Mouse (Mus musculus) kidney, postnatal 36 days (tissue): ENCODE measurements around the gene Gm20388.

Experiments used
- DNase-seq, 2 experiments: peaks; one replicate each; pipeline ENCODE4 v3.0.0; 2021 to 2022; ENCODE audit warnings: mixed read lengths in 2 of 2

Gene Gm20388

DNA sequence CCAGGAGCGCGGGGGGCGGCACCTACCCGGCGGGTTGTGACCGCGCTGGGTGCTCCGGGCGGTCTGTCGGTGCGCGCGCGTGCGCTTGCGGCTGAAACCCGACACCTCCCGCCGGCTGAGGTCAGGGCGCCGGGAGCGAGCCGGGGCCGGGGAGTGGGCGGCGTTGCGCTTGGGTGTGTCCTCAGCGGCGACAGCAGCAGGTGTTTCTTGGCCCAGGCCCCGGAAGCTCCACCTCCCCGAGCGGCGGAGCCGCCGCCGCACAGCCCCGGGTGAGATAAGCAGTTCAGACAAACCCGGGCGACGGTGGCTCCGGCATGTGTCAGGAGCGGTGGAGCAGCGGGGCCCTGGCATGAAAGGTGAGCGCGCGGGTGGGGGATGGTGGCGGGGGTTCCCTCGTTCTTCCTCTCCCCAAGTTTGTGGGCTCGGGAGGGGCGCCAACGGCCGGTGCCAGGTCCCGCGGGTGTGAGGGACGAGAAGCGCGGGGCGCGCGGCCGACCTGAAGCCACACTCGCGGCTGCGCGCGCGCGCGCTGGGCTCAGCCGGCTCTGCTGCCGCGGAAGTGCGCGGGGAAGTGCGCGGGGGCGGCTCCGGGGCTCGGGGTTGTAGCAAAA lies 626.7 kb downstream of the Gm20388 start:
- DNase-seq: peak; percentile 90

DNA sequence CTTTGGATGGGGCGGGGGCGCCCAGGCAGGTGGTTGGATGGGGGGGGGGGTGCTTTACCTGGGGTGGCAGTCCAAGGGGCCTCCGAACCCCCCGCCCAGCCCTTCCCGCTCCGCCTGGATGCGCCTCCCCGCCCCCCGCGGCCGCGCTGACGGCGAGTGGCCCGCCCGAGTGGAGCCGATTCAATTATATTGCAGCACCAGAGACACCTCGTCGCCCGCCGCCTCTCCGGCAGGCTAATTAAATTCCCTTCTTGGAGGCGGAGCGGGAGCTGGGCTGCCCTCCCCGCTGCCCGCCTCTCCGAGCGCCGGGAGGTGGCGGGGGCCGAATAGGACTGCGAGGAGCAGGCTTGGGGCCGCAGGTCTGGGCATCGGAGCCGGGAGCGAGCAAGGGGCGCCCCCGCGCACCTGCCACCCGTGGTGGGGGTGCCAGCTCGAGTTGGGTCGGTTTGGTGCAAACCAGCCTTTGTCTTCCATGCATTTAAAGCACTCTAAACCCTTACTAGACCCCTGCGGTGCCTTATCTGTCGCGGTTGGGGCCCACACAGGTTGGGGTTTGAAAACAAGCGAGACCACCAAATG lies 627.3 kb downstream of the Gm20388 start:
- peak; percentile 79 to 81 for DNase-seq

DNA sequence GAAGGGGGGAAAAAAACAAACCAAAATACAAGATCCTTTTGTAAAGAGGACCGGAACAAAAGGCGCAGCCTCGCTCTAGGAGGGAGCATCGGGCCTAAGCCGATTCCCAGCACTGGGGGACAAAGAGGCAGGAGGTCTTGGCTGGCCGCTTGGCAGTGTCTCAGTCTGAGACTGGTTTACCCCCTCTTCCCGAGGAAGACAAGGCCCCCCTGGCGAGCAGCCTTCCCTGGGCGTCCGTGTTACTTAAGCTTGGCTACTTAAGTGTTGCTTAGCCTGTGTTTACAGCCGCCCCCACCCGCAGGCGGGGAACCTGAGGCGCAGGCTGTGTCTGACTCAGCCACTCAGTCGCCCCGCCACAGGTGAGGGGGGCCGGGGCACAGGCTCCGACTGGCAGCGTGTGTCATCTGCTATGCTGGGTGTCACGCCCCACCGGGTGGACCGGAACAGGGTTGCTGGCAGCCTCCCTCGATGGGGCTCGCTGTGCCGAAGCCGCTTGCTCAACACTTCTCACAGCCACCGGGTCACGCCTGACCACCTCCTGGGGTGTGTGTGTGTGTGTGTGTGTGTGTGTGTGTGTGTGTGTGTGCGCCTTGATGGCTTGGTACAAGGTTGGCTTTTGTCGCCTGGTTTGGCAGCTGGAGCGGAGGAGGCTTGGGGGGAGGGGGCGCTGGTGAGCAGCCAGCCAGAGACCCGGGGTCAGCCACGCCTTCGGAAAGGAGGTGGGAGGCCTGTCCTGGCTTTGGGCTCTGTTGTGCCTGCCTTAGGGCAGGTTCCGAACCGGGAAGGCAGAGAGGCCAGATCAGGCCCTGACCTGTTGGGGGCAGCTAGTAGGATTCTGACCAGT lies 628.0 kb downstream of the Gm20388 start:
- DNase-seq: peak; percentile 94 to 95

DNA sequence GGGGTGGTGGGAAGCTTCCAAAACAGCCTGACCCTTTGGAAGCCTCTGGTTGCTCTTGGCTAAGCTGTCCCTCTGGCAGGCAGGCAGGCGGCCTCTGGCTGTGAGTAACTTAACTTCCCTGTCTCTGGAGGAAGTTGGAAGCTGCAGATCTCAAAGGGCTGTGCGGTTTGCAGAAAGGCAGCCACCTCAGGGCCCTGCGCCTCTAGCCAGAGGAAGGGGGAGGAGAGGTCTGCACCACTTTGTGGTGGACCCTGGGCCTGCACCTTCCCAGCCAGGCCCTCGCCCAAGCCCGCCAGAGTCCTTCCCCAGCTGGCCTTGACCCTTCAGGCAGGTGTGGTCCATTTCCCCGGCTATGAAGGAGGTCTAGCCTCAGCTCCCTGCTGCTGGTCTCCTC lies 628.7 kb downstream of the Gm20388 start:
- peak in 1 of 2 experiments; percentile 49 for DNase-seq

- DNase-seq: peak; percentile 54 to 57
Measured at GRCm38 (mm10) chr8:120539775-120540625, 629.4 kb downstream of the Gm20388 start.

DNA sequence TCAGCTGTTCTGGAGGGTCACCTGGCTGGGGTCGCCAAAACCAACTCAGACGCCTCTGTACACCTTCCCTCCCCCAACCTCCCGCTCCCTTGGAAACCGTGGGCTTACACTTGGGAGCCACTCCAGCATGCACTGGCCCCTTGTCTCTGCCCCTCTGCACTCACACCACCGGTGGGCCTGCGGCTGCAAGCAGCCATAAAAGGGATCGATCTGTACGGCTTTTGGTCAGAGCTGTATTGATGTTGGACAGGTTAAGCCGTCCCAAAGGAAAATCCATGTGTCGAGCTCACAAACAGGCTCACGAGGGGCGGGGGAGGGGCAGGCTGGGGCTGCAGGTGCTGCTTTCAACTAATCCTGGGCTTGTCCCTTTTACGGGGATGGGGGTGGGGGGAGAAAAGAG lies 632.4 kb downstream of the Gm20388 start:
- no peak for DNase-seq

DNA sequence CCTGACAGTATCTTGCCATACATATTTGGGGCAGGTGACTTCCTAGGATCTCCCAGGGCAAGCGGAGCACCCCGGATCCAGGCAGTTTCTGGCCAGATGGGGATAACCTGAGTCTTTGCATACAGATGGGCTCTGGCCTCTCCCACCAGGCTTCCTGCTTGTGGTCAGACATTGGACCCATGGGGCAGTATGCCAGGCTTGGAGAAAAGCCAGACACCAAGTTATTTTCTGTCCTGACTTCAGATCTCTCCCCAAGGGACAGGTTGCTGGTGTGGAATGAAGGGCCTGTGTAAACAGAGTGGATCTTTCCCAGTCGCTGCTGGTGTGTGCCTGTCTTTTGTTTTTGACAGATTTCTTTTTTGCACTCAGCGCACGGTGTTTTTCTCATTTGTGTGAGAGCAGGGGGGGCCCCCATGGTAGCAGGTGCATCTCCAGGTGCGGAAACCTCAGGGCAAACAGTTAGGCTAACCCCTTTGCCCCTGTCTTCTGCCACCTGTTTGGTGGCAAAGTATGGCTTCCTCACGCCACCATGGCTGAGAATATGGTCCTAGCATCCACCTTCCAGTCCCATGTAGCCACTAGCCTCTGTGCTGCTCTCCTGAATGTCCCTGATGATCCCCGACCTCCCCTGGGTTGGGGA lies 632.9 kb downstream of the Gm20388 start:
- DNase-seq: peak; percentile 94 to 95

- DNase-seq: peak; percentile 50 to 71
Measured at GRCm38 (mm10) chr8:120544155-120544554, 633.5 kb downstream of the Gm20388 start.

DNA sequence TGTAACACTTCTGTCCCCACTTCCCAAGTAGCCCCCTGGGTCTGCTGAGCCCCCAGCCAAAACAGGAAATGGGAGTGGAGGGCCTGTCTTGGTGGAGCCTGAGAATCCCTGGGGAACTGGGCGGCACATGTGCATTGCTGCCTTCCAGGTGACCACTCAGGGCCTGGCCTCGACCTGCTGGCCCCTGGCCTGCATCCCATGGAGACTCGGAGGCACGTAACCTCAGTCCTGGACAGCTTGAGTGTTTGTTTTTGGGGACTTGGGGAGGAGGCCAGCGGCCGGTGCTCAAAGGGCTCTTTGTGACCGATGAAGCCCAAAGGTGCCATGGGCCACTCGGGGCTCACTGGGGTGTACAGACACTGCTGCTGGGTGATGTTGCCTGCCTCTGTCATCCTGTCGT lies 636.9 kb downstream of the Gm20388 start:
- peak in 1 of 2 experiments; percentile 59 for DNase-seq

DNA sequence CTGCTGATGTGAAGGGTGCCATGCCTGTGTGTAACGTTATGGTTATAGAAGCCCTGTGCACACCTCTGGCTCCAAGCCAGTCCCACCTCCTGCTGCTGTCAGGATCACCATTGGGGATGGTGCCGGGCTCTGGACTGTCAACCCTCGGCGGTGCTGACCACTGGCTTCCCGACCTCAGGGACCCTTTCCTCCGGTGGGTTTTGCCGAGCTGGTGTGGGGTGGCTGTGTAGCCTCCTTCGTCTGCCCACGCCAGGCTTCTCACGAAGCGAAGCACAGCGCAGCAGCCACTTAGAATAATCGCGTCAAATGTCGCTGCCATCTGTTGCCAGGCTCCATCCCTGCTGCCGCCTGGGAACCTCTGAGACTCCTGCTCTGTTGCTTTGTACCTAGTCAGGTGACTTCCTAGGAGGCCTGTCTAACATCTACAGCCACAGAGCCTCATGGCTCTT lies 637.7 kb downstream of the Gm20388 start:
- DNase-seq: no peak

DNA sequence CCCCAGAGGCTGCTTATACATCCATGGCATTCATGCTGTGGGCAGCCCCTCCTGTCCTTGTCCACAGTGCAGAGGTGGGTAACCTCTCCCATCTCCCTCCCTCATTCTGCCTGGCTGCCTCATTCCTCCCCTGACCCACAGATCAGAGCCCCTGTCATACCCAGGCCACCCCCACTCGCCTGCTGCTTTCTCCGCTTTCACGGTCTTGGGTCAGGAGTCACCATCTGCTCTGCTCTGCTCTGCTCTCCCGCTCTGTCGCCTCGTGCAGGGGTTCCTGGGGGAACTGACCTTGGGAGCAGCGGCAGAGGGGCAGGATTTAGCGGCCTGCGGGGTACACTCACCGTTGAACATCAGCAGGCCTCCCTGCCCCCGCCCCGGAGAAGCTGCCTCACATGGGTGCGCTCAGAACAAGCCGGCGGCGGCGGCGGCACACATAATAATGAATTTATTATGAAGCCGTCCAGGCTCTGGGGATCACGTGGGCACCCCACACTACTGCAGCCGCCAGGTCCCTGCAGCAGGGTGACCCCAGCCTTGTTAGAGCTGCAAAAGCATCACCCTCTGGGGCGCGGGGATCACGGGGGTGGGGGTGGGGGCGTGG lies 638.8 kb downstream of the Gm20388 start:
- peak in 1 of 2 experiments; percentile 66 for DNase-seq

GRCm38 (mm10) chr8:120549922-120550321 lies 639.3 kb downstream of the Gm20388 start:
- no peak for DNase-seq

DNA sequence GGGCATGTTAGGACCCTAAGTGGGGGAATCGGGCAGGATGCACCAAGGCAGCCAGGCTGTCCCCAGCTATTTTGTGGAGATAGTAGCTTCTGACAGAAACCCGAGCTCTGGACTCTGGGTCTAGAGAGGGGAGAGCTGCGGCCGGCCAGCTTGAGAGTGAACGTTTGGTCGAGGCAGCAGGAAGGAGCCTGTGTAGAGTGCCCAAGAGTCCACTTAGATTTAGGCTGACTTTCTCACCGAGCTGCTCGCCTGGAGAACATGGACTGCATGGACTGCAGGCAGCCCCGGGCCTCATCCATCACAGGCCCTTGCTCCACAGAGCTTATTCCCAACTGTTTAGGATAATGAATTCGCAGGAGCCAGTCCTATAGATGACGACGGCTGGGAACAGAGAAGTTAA lies 639.8 kb downstream of the Gm20388 start:
- DNase-seq: no peak

DNA sequence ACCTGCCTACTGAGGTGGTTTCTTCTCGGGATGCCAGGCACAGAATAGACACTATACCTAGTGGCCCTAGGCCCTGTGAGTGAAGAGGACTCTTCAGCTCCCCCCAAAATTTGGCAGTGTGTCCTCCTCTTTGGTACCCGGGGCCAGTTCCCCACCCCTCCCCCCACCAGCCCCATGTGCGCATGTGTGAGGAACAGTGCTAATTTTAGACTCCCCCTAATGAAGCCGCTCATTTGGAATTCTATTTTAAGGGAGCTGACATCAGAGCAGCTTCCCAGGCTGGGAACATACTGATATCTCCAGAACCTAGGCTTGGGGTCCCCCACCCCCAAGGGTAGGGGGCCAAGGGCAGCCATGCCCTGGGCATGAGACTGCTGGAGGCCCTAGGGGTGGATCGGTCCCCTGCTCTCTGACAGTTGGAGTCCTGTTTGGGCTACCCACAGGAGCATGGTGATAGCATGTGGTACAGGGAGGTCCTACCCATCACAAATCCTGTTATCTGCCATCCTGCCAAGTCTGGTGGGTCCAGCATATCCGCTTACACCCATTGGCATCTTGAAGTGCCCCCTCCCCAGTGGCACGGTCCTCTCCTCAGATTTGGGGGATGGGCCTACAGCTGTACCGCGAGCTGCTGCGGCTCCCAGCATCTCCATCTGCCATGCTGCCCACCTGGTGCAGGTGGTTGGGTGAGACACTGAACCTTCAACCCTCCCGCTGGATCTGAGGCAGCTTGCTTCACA lies 640.5 kb downstream of the Gm20388 start:
- DNase-seq: no peak

- no peak for DNase-seq
Measured at GRCm38 (mm10) chr8:120551677-120551980, 641.0 kb downstream of the Gm20388 start.

- DNase-seq: peak in 1 of 2 experiments; percentile 48
Measured at GRCm38 (mm10) chr8:120552509-120552908, 641.9 kb downstream of the Gm20388 start.

DNA sequence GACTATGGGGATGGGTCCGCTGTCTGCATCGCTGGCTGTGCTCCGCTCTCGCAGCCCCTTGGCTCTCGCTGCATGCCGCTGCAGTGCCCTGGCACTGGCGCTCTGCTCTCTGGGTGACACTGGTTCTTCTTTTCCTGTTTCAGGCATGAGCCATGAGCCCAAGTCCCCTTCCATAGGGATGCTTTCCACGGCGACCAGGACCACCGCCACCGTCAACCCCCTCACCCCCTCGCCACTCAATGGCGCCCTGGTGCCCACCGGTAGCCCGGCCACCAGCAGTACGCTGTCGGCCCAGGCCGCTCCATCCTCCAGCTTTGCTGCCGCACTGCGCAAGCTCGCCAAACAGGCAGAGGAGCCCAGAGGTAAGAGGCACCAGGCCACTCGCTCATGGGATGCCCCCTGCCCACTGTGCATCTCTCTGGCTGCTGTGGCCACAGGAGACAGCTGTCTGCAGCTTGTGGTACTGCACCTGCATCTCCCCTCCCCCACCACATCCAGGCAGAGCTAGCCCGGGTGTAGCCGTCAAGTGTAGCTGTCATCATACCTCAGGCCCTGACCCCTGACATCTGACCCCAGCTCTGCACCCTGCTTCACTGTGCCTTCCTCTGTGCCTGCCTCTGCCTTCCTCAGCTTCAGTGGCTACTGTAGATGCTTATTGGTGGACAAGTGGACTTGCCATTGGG lies 642.9 kb downstream of the Gm20388 start:
- no peak for DNase-seq

- no peak for DNase-seq
Measured at GRCm38 (mm10) chr8:120554466-120555039, 643.9 kb downstream of the Gm20388 start.

- no peak for DNase-seq
Measured at GRCm38 (mm10) chr8:120556198-120556892, 645.7 kb downstream of the Gm20388 start.
